Mouse (Mus musculus) heart, postnatal 36 days (tissue): Measurements from ENCODE around the gene Cdc42bpa. TPM values are rescaled to one million over a fixed set of nuclear protein-coding genes. Genes with fewer than 3 reads are reported as not detected.

Source experiments
- DNase-seq, 2 experiments: peaks; one replicate each; pipeline ENCODE4 v3.0.0; 2021 to 2022
- intact Hi-C: fragments of 180-260 bp; cut with DNase I; formaldehyde crosslinking; loops from one replicate; pipeline ENCODE4 v1.15.1; 2025
- total RNA-seq, 2 experiments: library from RNA; stranded (reverse); gene quantifications; 2 replicates each; pipeline ENCODE4 v1.2.3; 2021

Gene Cdc42bpa
- total RNA-seq, 2 experiments from 2014 or later, result 41.1 to 43.4 TPM

DNA sequence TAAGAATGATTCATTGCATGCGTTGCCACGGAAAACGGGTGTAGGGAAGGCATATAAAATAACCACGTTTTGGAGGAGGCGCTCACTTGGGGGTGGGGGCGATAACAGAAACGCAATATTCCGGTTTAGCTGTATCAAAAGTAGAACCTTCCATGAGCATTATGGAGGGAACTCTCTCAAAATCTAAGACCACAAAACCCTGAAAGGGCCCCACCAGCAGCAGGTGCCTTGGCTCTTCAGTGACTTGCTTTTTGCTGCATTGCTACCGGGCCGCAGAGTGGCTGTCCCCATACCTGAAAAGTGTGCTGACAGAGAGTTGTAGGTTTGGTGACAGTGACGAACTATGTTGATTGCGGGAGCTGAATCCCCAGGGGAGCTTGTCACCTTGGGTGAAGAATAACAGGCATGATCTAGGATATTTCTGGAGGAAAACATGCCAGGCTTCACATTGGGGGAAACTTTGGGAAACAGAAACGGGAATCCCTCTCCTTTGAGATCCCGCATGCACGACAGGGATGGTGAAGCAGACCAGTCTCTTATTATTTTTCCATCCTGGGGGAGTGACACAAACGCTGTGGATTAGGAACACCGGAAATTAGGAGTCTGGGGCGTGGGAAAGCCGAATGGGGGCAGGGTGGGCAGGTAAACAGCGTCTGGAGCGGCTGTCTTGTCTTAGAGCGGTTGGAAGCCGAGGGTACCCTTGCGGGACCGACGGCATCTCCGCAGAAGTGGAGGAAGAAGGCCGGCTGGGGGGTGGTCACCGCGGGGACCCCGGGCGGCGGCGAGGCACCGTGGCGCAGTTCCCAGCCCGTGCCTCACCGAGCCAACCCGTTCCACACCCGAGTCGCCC is 1.2 kb upstream of the Cdc42bpa start:
- peak in 1 of 2 experiments; percentile 60 for DNase-seq
- intact Hi-C loops, result no loop called here

DNA sequence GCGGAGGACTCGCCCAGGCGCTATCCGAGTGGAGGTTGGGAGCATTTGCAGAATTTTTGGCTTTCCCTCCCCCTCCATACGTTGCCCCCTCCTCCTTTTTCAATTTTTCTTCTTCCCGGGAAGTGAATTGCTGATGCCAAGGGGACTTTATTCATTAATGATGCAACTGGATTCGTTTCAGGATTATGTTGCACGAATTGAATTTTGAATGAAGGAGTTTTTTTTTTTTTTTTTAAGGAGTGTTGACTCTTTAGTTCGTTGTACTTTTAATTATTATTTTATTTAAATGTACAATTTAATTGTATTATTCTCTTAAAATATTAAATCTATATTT is 238 bp downstream of the Cdc42bpa start:
- no peak for DNase-seq
- intact Hi-C loops, result loop anchor here (2.0 to 5.0 kb wide), 2 partner anchors 62 to 102 kb away; no protein-coding TSS in a partner anchor

DNA sequence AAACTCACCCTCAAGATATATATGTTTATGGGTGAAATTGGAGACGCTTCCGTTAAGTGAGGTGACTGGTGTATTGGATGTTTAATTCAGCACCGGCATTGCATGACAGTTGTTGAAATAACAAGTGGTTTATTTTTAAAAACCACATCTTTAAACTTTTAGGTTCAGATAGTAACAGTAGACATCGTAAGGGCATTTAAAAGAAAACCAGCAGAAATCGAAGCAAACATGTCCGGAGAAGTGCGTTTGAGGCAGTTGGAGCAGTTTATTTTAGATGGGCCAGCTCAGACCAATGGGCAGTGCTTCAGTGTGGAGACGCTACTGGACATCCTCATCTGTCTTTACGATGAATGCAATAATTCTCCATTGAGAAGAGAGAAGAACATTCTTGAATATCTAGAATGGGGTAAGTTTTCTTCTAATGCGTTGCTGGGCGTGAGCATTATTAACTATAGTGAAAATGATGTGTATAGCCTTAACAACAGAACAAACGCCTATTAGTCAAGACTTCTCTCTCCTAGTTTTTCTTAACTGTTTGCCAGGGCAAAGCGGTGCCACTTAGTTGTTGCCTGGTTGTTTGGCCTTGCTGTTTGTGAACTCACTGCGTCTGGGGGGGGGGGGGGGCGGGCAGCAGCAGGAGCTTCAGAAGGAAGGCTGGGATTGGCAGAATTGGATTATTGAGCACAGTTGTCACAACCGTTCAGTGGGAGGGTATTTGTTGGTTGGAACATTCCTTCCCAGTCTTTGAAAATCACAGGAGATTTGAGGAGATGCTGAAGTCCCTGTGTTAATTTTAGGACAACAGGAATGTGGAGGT is 818 bp downstream of the Cdc42bpa start:
- DNase-seq, result no peak

DNA sequence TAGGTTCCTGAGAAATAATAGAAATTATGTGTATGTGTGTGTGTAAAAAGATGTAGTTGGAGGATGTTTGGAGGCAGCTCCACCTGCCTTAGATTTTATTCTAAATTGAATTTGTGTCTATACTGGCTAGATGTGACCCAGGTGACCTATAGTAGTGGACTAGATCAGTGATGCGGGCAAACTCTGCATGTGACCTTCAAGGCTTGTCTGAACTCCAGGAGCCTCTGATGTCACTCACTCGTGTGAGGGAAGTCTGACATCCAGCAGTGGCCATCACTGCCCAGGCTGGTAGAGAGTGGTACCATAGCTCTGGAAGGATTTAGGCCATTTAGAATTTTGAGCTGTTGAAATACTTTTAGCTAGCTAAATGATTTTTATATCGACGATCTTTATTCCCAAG is 1.5 kb downstream of the Cdc42bpa start:
- intact Hi-C loops, result loop anchor here (2.0 to 5.0 kb wide), 2 partner anchors 61 to 103 kb away; no protein-coding TSS in a partner anchor
- DNase-seq, result no peak

More for the DNA sequence above, 818 bp downstream of the Cdc42bpa start:
- intact Hi-C loops, result loop anchor here (2.0 to 5.0 kb wide), 2 partner anchors 61 to 102 kb away; no protein-coding TSS in a partner anchor

DNA sequence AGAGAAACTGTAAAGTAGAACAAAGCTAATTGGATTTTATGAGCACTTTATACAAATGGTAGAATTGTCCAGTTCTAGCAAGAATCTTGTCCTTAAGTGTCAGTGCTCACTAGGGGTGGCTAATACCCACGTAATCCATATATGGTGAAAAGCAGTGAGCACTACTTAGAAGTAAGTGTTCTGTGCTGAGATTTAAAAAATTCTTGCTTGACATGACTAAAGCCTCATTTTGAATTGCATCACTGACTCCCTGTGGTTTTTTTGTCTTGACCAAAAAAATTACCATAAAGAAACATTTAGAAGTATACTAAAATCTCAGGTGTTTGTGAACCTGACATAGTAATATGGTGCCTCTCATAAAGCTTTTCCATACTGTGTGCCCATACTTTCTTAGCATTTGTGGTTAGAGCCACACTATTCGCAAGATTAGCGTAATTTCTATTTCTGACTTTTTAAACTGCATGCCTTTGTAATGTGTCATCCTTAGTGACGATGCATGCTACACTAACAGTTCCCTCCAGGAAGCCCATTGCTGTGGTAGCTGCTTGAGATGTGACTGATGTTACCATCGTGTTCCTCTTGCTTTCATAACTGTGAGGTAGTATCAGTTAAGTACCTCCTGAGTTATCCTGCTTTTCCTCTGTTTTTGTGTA is 9.6 kb downstream of the Cdc42bpa start:
- DNase-seq, result no peak
- intact Hi-C loops, result no loop called here

DNA sequence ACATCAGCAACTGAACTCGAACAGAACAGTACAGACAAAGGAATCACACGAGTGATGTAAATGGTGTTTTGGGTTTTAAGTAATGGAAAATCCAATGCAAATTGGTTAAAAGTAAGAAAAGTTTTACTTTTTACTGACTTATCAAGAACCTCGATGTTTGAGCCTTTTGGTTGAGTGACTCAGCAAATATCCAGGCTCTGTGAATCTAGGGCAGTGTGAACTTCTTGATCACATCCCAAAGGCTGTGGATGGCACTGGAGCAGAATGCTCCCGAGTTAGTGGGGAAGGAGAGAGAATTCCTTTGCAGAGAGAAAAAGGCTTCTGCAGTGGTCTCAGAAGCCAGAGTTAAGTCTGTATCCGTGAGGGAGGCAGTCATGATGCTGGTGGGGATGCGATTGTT is 14.7 kb downstream of the Cdc42bpa start:
- intact Hi-C loops, result no loop called here
- DNase-seq, result no peak

DNA sequence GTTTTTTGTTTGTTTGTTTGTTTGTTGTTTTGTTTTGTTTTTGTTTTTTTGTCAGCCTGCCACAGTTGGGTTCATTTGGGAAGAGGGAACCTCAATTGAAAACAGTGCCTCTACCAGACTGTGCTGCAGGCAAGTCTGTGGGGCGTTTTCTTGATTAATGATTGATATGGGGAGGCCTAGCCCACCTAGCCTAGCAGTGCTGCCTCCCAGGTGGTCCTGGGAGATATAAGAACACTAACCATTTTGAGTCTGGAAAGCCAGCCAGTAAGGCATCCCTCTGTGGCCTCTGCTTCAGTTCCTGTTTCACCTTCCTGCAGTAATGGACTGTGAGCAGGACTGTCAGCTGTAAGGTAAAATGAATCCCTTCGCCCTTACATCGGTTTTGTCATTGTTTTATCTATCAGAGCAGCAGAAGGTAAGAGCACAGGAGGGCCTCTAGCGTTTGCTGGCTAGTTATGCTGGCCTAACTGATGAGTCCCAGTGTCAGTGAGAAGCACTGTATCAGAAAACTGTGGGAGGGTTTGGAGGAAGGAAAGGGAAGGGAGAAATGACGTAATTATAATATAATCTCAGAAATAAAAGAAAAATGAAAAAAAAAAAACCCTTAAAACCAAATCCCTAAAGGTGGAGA is 15.5 kb downstream of the Cdc42bpa start:
- intact Hi-C loops, result no loop called here
- no peak for DNase-seq

DNA sequence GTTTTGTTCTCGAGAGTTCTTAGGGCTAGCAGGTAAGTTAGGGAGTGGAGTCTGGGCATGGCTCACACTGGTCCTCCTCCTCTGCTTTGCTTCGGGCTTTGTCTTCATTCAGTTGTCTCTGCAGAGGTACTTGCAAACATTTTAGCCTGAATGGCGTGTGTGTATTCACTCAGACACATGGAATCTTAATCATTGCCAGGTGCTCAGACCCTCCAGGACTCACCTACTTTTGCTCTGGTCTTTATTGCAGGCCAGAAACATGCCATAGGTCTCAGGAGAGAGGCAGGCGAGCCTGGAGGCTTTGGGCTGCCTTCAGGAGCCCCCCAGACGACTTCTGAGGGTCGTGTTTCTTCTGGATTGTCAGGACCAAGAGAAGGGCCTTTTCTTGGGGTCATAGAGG is 17.2 kb downstream of the Cdc42bpa start:
- intact Hi-C loops, result no loop called here
- DNase-seq, result no peak

DNA sequence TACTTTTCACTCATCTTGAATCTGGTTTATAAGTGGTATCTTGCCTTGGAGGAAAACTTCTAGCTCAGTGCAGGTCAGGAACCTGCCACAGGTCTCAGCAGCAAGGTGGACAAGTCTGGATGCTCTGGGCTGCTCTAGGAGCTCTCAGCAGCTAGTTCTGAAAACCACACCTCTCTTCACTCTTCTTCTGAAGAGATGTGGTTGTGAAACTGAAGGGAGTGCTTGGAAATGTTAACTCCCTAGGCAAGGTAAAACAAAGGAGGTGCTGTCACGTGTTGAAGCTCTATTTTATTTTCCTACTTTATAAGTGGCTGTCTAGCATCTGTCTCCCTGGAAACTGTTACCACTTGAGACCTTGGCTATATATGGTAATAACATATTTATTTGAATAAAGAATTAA is 18.5 kb downstream of the Cdc42bpa start:
- intact Hi-C loops, result no loop called here
- DNase-seq, result no peak

DNA sequence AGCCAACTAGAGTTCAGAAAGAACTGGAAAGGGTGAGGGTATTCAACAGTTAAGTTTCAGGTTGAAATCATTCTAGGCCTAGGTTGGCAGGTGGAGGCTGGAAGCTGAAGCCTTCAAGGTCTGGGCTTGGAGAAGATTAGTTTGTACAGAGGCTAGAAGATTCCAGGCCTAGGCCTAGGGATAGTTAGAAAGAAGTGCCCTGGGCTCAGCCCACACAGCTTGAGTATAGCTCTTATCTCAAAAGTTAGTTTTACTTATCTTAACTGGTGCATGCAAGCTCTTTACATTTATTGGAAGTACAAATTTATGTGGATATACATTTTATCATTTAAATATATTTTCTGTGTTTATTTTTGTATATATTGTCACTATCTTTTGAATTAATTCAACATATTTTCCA is 21.4 kb downstream of the Cdc42bpa start:
- intact Hi-C loops, result no loop called here
- no peak for DNase-seq

DNA sequence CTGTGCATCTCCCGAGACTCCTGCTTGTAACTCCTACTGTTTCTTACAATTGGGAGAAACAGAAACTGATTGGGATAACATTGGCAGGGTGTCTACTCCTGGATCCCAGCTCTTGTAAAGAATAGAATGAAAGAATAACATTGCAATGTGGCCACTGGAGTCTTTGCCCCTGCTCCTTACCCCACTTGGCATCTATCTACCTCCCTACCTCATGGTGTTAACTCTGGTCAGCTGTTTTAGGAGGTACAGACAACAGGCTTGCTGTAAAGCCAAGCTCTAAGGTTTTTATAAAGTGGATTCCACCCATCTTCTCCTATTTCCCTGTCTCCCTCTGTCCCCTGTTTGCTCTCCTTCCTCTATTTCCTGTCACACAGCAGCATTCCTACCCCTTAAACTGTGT is 21.9 kb downstream of the Cdc42bpa start:
- DNase-seq, result no peak
- intact Hi-C loops, result no loop called here

DNA sequence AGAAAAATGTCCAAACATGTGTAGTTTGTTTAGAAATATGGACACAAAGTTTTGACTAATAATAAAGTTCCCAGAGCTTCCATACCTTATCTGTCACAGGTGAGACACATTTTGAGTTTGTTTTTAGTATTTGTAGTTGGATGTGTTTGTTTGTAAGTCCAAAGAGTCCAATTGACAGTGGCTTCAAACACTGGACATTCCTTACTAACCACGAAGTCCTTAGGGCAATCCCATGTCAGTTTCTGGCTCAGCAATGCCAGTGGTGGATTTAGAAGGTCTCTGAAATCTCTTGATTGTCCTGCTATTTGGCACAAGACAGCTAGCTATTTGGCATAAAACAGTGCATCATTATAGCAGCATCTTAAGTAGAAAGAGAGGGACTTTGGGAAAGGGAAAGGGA is 22.7 kb downstream of the Cdc42bpa start:
- intact Hi-C loops, result no loop called here
- no peak for DNase-seq

DNA sequence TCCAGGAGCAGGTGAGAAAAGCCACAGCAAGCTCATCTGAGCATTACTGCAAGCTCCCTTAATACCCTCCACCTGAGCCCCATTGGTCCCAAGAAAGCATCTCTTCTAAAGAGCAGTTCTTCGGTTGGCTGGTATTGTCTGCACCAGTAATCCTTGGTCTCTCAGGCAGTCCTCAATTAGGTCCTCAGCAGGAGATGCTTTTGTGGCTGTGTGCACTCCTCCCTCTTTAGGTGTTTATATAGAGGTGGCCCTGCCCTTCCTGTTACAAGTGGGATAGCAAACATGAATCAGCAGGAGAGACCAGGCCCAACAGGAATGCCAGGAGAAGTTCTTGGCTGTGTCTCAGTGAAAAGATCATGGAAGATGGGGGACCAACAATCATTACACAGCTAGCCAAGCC is 23.9 kb downstream of the Cdc42bpa start:
- intact Hi-C loops, result no loop called here
- no peak for DNase-seq

DNA sequence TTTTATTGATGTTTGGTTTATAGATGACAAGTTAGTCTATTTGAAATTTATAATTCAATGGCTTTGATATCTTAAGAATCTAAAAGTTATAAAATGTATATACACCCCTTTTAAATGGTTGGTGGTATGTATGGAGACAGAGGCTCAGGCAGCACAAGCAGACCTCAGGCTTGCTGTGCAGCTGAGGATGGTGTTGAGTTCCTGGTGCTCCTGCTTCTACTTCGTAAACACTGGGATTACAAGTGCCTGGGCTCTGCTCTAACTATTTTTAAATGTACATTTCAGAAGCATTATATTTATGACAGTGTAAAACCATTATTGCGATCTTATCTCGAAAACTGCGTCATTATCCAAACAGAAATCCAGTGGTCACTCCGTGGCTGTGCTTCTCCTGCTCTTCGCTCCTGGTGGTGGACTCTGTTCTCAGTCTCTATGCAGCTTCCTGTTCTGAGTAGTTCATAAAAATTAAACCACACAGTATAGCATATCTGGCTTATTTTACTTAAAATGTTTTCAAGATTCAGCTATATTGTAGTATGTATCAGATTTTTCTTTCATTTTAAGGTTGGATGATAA is 31.5 kb downstream of the Cdc42bpa start:
- intact Hi-C loops, result no loop called here
- DNase-seq, result no peak

DNA sequence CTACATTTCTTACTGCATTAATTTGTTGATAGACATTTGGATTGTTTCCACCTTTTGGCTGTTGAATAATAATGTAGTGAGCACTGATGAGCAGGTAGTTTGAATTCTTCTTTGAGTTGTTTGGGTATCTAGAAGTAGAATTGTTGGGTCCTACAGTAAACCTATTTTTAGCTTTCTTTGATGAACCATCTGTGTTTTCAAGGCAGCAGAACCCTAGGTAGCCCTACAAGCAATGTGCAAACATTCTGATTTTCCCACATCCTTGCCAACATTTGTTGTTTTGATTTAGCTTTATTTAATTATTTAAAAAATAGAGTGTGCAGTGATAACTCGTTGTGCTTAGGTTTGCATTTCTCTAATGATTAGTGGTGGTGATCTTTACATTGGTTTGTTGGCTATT is 32.0 kb downstream of the Cdc42bpa start:
- intact Hi-C loops, result no loop called here
- DNase-seq, result no peak

DNA sequence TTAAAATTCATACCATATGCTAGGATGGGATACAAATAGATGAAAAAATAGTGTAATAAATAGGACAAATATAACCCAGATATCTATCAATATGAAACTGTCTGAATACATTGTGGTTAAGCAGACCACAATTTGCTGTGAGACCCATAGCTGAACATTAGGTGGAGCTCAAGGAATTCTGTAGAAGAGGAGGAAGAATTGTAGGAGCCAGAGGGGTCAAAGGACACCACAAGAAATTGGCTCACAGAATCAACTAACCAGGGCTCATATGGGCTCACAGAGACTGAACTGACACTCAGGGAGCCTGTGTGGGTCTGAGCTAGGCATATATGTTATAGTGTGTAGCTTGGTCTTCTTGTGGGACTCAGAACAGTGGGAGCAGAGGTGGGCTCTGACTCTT is 47.8 kb downstream of the Cdc42bpa start:
- DNase-seq, result no peak
- intact Hi-C loops, result no loop called here

DNA sequence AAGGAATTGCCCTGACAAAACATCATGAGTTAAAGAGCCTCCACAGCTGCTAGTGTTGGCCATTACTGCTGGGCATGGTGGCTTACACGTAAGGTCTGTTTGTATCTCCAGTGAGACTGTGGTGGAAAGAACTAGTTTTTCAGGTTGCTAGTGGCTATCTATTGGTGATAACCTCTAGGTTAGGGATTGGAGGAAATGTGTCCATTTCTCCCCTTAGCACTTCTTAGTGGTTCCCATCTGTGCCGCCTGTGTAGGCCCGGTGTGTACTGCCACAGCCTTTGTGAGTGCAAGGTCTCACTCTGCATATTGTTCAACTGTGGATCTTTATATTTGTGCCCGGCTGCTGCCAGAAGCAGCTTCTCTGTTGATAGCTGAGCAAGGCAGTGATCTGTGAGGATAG is 53.2 kb downstream of the Cdc42bpa start:
- DNase-seq, result no peak
- intact Hi-C loops, result no loop called here

DNA sequence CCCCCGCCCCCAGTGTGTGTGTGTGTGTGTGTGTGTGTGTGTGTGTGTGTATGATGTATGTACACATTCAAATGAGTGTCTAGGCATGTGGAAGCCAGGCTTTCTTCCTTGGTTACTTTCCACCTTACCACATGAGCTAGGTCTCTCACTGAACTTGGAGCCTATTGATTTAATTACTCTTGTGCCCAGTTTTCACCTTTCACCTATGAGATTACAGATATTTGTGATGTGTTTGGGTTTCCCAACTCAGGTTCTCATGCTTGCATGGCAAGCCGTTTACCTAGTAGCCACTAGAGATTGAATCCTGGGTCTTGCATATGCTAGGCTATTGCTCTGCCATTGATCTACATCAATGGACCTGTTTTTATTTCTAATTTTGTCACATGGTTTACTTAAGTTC is 57.9 kb downstream of the Cdc42bpa start:
- DNase-seq, result no peak
- intact Hi-C loops, result no loop called here

DNA sequence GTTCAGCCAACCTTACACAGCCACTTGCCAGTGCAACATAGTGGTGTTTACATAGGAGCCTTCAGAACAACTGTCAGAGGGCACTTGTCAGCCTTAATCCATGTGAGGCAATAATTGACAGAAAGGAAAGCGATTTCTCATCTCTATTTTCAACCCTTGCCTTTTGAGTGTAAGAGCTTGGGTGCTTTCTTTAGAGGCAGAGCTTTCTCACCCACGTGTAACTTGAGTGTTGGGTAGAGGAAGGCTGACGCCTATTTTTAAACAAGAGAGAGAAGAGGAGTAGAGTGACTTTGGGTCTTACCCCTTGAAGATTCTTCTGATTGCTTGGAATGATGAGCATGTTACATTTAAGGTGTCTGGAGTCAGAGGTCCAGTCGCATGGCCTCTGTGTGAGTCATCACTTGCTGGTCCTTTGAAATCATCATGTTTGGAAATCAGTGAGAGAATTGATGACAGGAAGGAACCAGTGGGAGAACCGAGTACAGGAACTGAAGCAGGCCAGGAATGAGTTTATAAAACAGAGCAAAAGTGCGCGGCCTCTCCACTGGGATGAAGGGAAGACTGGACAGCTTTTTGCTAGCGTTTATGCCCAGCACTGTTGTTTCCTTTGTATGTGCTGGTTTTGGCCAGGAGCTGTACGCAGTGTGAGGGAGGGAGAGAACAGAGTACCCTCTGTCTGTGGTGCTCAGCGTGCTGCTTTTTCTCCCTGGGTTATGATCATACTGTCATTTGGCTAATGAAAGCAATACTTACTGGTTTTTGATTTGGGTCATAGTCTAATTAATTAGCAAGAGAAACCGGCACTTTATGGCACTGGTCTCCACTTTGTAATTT is 61.4 kb downstream of the Cdc42bpa start:
- no peak for DNase-seq
- intact Hi-C loops, result loop anchor here (5.0 kb wide), 1 partner anchor 59 kb away; the partner anchor contains the start of gene Cdc42bpa
